27 mouse cellular contexts compared by ENCODE assay signal in the genomic region with DNA sequence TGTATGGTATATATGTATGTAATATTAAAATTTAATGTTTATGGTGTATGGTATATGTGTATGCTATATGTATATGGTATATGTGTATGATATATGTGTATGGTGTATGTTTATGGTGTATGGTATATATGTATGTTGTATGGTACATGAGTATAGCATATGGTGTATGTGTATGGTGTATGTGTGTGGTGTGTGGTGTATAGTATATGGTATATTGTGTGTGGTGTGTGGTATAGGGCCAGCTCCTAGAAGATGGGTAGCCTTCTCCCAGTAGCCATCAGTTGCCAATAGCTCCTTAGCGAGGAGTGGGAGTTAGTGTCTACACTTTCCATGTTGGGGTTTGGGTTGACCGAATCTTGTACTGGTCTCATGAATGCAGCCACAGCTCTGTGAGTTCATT.
"Had no signal": no experiment of that assay in that cellular context is flagged by ENCODE, and none has a peak within 500 bp of the region (broad histone marks: within the 10 kb centered on the region; RNA-seq: fewer than 3 reads in every experiment).

No protein-coding gene starts in this region.

- H3K27me3 ChIP-seq: heart, embryonic 13.5 days; heart, embryonic 15.5 days; hindbrain, embryonic 13.5 days; kidney, embryonic 15.5 days; limb, embryonic 13.5 days; limb, embryonic 15.5 days; liver, embryonic 12.5 days had no signal

- H3K4me1 ChIP-seq: heart, embryonic 10.5 days; heart, embryonic 13.5 days; hindbrain, embryonic 13.5 days; kidney, embryonic 15.5 days; limb, embryonic 15.5 days; liver, embryonic 12.5 days had no signal

- H3K4me2 ChIP-seq: heart, embryonic 13.5 days; heart, embryonic 15.5 days; hindbrain, embryonic 13.5 days; kidney, embryonic 15.5 days; limb, embryonic 13.5 days; limb, embryonic 15.5 days; liver, embryonic 12.5 days had no signal

- ATAC-seq: hindbrain, postnatal 0 days; intestine, embryonic 16.5 days; liver, embryonic 12.5 days had no signal

- H3K9me3 ChIP-seq: heart, embryonic 10.5 days; heart, embryonic 13.5 days; heart, embryonic 15.5 days; hindbrain, embryonic 13.5 days; kidney, embryonic 15.5 days; limb, embryonic 13.5 days; limb, embryonic 15.5 days; liver, embryonic 12.5 days had no signal

- H3K4me3 ChIP-seq: gastrocnemius, adult 2 months; heart, adult 2 months; heart, embryonic 10.5 days; heart, embryonic 13.5 days; heart, embryonic 15.5 days; hindbrain, embryonic 13.5 days; kidney, embryonic 15.5 days; limb, embryonic 13.5 days; limb, embryonic 15.5 days; liver, embryonic 12.5 days had no signal

- H3K9ac ChIP-seq: heart, embryonic 13.5 days; heart, embryonic 15.5 days; hindbrain, embryonic 13.5 days; kidney, embryonic 15.5 days; limb, embryonic 13.5 days; limb, embryonic 15.5 days; liver, embryonic 12.5 days; liver, embryonic 14.5 days had no signal

- DNase-seq: gastrocnemius, adult 2 months; gastrocnemius, postnatal 14 days; gastrocnemius, postnatal 36 days; heart, adult 11 months; heart, adult 2 months; heart, postnatal 14 days; heart, postnatal 36 days; kidney, adult 11 months; kidney, adult 2 months; kidney, adult 9 months; kidney, postnatal 14 days; kidney, postnatal 36 days; layer of hippocampus, adult 9-11 months; layer of hippocampus, postnatal 36 days; left cerebral cortex, postnatal 4 days had no signal

- H3K27ac ChIP-seq: gastrocnemius, adult 2 months; heart, adult 2 months; heart, embryonic 10.5 days; heart, embryonic 13.5 days; heart, embryonic 15.5 days; hindbrain, embryonic 13.5 days; hindbrain, postnatal 0 days; kidney, embryonic 15.5 days; kidney, postnatal 0 days; limb, embryonic 13.5 days; limb, embryonic 15.5 days; liver, embryonic 12.5 days; liver, embryonic 14.5 days had no signal
